Mouse (Mus musculus) intestine, embryonic 14.5 days (tissue): Measurements from ENCODE around the gene Zfp12. TPM values are rescaled to one million over a fixed set of nuclear protein-coding genes. Genes with fewer than 3 reads are reported as not detected.

Source experiments
- ATAC-seq: fragments of 200-750 bp; cut with Nextera tagmentation; replicated peaks from 2 replicates; pipeline ENCODE4 v1.8.0; 2017; ENCODE audit warnings: low read depth, moderate number of reproducible peaks, moderate TSS enrichment, moderate library complexity; ENCODE audit not compliant: low FRiP score, low TSS enrichment
- DNase-seq: peaks from one replicate; pipeline ENCODE4 v3.0.0-alpha.2; 2018; ENCODE audit warnings: low spot score
- H3K27ac ChIP-seq: fragments of 300-500 bp; sonication (generic); 2 replicates; pipeline ENCODE4 v1.5.1; 2014; ENCODE audit warnings: low read depth, mild to moderate bottlenecking, control low read depth
- H3K27me3 ChIP-seq: fragments of 300-500 bp; sonication (generic); replicated peaks from 2 replicates; pipeline ENCODE4 v1.6.1; 2014; ENCODE audit warnings: low read length, control low read depth; ENCODE audit not compliant: control insufficient read depth, insufficient read depth
- H3K36me3 ChIP-seq: fragments of 300-500 bp; sonication (generic); 2 replicates; pipeline ENCODE4 v1.6.1; 2014; ENCODE audit warnings: low read length, control low read depth; ENCODE audit not compliant: control insufficient read depth, insufficient read depth
- H3K4me1 ChIP-seq: fragments of 300-500 bp; sonication (generic); replicated peaks from 2 replicates; pipeline ENCODE4 v1.6.1; 2014; ENCODE audit warnings: low read length, control low read depth, mixed read lengths; ENCODE audit not compliant: control insufficient read depth, insufficient read depth
- H3K4me2 ChIP-seq: fragments of 300-500 bp; sonication (generic); 2 replicates; pipeline ENCODE4 v1.6.1; 2014; ENCODE audit warnings: low read length
- H3K4me3 ChIP-seq: fragments of 300-500 bp; sonication (generic); 2 replicates; pipeline ENCODE4 v1.5.1; 2014; ENCODE audit warnings: low read depth, low read length, control low read depth, mixed read lengths
- H3K9ac ChIP-seq: fragments of 300-500 bp; sonication (generic); 2 replicates; pipeline ENCODE4 v1.6.1; 2014; ENCODE audit warnings: mild to moderate bottlenecking, low read length
- H3K9me3 ChIP-seq: fragments of 300-500 bp; sonication (generic); 2 replicates; pipeline ENCODE4 v1.6.1; 2016; ENCODE audit warnings: low read length, control low read depth; ENCODE audit not compliant: control insufficient read depth
- WGBS: fragments of 180-500 bp; shearing (Covaris S2); extraction: QIAGEN DNeasy Blood & Tissue Kit; methylation state at CpG from one replicate; pipeline ENCODE4 v1.1.7; 2014; 5-methylcytosine and 5-hydroxymethylcytosine counted together
- polyA plus RNA-seq: library from polyadenylated mRNA; unstranded; fragments of >200 nt; fragmentation: Nextera tagmentation; extraction: Ambion mirVana; gene quantifications from 2 replicates; pipeline ENCODE4 v1.2.1, GENCODE M21; 2014

The Zfp12 gene
- polyA plus RNA-seq, 1 experiment from 2014 or later = 14.0 TPM

GRCm38 (mm10) chr5:143222287-143222686, 12.7 kb upstream of the Zfp12 start:
- Histone ChIP-seq H3K27me3 (no peaks in the 10 kb centered on the region), H3K4me2 (no peak overlapping the region), H3K9me3 (no peaks in the 10 kb centered on the region), H3K36me3 (no peaks in the 10 kb centered on the region), H3K4me3 (no peak overlapping the region), H3K27ac (no peak overlapping the region), H3K9ac (no peak overlapping the region), H3K4me1 (no peaks in the 10 kb centered on the region)
- WGBS = 80% methylated on average over 1 of the region's 1 CpGs
- ATAC-seq (no peak), DNase-seq (no peak)

GRCm38 (mm10) chr5:143226790-143227189, 8.2 kb upstream of the Zfp12 start, which contains the start of gene Spdye4a:
Gene Spdye4a, minus strand, starts transcription at chr5:143226890.
- H3K27ac ChIP-seq = no peak within 1 kb of the TSS
- ATAC-seq (no peak), DNase-seq (no peak)
- no peak within 1 kb of the TSS for H3K4me2 ChIP-seq
- no peaks in the 10 kb centered on the region for H3K4me1 ChIP-seq
- H3K4me3 ChIP-seq = no peak within 1 kb of the TSS
- H3K9me3 ChIP-seq = no peaks in the 10 kb centered on the region
- 78% methylated on average over 3 of the region's 3 CpGs for WGBS
- H3K36me3 ChIP-seq = no peaks in the 10 kb centered on the region
- no peaks in the 10 kb centered on the region for H3K27me3 ChIP-seq
- no peak within 1 kb of the TSS for H3K9ac ChIP-seq

GRCm38 (mm10) chr5:143236036-143236435, 1.1 kb downstream of the Zfp12 start:
- Histone ChIP-seq H3K9me3 (no peaks in the 10 kb centered on the region), H3K9ac (peak overlapping the region; percentile 89), H3K4me1 (peaks cover 12% of the 10 kb centered on the region), H3K27ac (no peak overlapping the region), H3K4me2 (peak overlapping the region; percentile 78), H3K4me3 (peak overlapping the region; percentile 88), H3K36me3 (peaks cover 40% of the 10 kb centered on the region), H3K27me3 (no peaks in the 10 kb centered on the region)
- DNase-seq = no peak
- no peak for ATAC-seq
- WGBS = 40% methylated on average over 9 of the region's 9 CpGs

DNA sequence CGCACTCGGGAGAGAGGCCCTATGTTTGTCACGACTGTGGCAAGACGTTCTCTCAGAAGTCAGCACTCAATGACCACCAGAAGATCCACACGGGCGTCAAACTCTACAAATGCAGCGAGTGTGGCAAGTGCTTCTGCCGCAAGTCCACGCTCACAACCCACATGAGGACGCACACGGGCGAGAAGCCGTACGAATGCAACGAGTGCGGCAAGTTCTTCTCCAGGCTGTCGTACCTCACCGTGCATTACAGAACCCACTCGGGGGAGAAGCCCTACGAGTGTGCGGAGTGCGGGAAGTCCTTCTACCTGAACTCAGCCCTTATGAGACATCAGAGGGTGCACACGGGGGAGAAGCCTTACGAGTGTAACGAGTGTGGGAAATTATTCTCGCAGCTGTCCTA, 10.0 kb downstream of the Zfp12 start:
- 97% methylated on average over 26 of the region's 26 CpGs for WGBS
- ATAC-seq = no peak
- Histone ChIP-seq H3K27me3 (no peaks in the 10 kb centered on the region), H3K4me2 (no peak overlapping the region), H3K4me1 (no peaks in the 10 kb centered on the region), H3K36me3 (peaks cover 91% of the 10 kb centered on the region), H3K27ac (no peak overlapping the region), H3K9me3 (no peaks in the 10 kb centered on the region), H3K4me3 (no peak overlapping the region), H3K9ac (no peak overlapping the region)
- DNase-seq = no peak

DNA sequence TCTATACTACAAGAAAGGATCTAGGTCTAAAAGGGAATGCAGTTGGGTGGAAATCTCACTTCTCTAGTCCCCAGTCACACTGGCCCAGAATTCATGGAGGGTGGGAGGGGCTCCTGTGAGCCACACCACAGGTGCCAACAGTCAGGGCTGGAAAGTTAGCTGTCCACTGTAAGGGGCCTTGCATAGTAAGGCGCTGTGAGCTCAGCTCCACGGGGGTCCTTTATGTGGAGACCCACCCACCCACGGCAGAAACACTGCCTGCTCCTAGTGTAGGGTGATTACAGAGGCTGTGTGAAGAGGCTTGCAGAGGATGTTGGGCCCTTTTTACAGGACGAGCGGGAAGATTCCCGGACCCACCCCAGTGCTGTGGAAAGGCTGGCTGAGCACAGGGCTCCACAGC, 17.1 kb downstream of the Zfp12 start:
- Histone ChIP-seq H3K4me3 (no peak overlapping the region), H3K4me1 (peaks cover 4% of the 10 kb centered on the region), H3K36me3 (peaks cover 39% of the 10 kb centered on the region), H3K9ac (no peak overlapping the region), H3K27me3 (peaks cover 60% of the 10 kb centered on the region), H3K27ac (no peak overlapping the region), H3K4me2 (no peak overlapping the region), H3K9me3 (no peaks in the 10 kb centered on the region)
- WGBS = 62% methylated on average over 6 of the region's 6 CpGs
- no peak for DNase-seq
- no peak for ATAC-seq

DNA sequence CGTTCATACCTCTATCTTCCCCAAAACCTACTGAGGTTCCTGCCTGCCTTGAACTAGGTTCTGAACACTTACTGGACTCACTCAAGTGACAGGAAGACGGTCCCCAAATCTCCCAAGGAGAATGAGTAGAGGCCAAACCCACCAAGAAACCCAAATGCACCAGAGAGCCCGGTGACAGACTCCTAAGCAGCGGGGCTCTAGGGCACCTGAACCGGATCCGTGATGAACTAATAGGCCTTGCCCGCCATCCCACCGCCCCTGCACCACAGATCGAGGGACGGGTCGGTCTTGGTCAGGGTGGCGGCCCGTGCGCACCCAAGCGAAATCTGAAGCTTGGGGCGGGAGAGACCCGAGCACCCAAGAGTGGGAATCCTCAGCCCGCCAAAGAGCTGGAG, 17.8 kb downstream of the Zfp12 start:
- no peak overlapping the region for H3K4me2 ChIP-seq
- H3K4me3 ChIP-seq = peak overlapping the region; percentile 33; the same call in 1 of the 2 replicates

DNA sequence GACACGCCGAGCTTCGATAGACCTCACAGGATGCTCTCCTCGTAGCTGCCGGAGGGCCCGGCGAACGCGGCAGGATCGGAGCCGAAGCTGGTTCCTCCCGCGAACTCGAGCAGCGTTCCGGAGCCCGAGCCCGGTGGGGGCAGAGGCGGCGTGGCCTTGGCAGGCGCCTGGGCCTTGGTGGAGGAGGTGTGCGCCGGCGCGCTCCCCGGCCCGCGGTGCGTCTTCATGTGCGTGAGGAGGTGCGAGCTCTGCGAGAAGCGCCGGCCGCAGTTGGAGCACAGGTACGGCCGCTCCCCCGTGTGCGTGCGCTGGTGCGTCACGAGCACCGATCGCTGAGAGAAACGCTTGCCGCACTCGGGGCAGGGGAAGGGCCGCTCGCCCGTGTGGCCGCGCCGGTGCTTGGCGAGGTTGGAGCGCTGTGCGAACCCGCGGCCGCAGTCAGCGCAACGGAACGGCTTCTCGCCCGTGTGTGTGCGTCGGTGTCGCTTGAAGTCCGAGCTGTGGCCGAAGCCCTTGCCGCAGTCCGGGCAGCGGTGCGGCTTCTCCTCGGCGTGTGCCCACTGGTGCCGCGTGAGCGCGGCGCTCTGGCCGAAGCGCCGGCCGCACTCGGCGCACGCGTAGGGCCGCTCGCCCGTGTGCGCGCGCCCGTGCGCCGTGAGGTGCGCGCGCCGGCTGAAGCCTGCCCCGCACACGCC, 18.4 kb downstream of the Zfp12 start:
- H3K9ac ChIP-seq = no peak overlapping the region
- peaks cover 62% of the 10 kb centered on the region for H3K27me3 ChIP-seq
- ATAC-seq (peak; percentile 18; the same call in 1 of the 2 replicates), DNase-seq (peak; percentile 79)
- no peak overlapping the region for H3K27ac ChIP-seq
- H3K4me2 ChIP-seq = peak overlapping the region; percentile 62
- peaks cover 31% of the 10 kb centered on the region for H3K36me3 ChIP-seq
- peak overlapping the region; percentile 33 for H3K4me3 ChIP-seq
- 5% methylated on average over 98 of the region's 103 CpGs for WGBS
- H3K4me1 ChIP-seq = peaks cover 4% of the 10 kb centered on the region
- no peaks in the 10 kb centered on the region for H3K9me3 ChIP-seq

More for the DNA sequence above, 17.8 kb downstream of the Zfp12 start:
- 41% methylated on average over 18 of the region's 18 CpGs for WGBS
- Histone ChIP-seq H3K27ac (no peak overlapping the region), H3K4me1 (peaks cover 4% of the 10 kb centered on the region), H3K9me3 (no peaks in the 10 kb centered on the region), H3K9ac (no peak overlapping the region), H3K36me3 (peaks cover 36% of the 10 kb centered on the region), H3K27me3 (peaks cover 62% of the 10 kb centered on the region)
- DNase-seq (no peak), ATAC-seq (no peak)

- peaks cover 24% of the 10 kb centered on the region for H3K36me3 ChIP-seq
- 10% methylated on average over 81 of the region's 81 CpGs for WGBS
- H3K4me2 ChIP-seq = peak overlapping the region; percentile 62
- H3K9ac ChIP-seq = 0 out of 2 replicates have a peak overlapping the region, but pooled peaks have one; percentile 5
- peaks cover 4% of the 10 kb centered on the region for H3K4me1 ChIP-seq
- H3K4me3 ChIP-seq = peak overlapping the region; percentile 33
- 0 out of 2 replicates have a peak, but pooled peaks have one; percentile 30 for ATAC-seq
- peaks cover 62% of the 10 kb centered on the region for H3K27me3 ChIP-seq
- H3K27ac ChIP-seq = no peak overlapping the region
- no peaks in the 10 kb centered on the region for H3K9me3 ChIP-seq
- DNase-seq = peak; percentile 73
Measured at GRCm38 (mm10) chr5:143253881-143254486, 19.0 kb downstream of the Zfp12 start.
